Mouse (Mus musculus) embryonic facial prominence, embryonic 11.5 days (tissue): Measurements from ENCODE around the gene C130032M10Rik. TPM values are rescaled to one million over a fixed set of nuclear protein-coding genes. Genes with fewer than 3 reads are reported as not detected.

Experiments used
- ATAC-seq: fragments of 200-750 bp; cut with Nextera tagmentation; replicated peaks from 2 replicates; pipeline ENCODE4 v1.8.0; 2017; ENCODE audit warnings: low read depth; ENCODE audit not compliant: insufficient number of reproducible peaks, low FRiP score, low TSS enrichment
- DNase-seq: peaks from one replicate; pipeline ENCODE4 v3.0.0-alpha.2; 2015; ENCODE audit warnings: low spot score
- H3K27ac ChIP-seq: fragments of 300-500 bp; sonication (generic); replicated peaks from 2 replicates; pipeline ENCODE4 v1.5.1; 2014; ENCODE audit warnings: mild to moderate bottlenecking, low read depth, low read length, control low read depth
- H3K27me3 ChIP-seq: fragments of 300-500 bp; sonication (generic); 2 replicates; pipeline ENCODE4 v1.6.1; 2014; ENCODE audit warnings: mild to moderate bottlenecking, low read length, moderate library complexity, mixed read lengths; ENCODE audit not compliant: control insufficient read depth, insufficient read depth
- H3K36me3 ChIP-seq: fragments of 300-500 bp; sonication (generic); replicated peaks from 2 replicates; pipeline ENCODE4 v1.6.1; 2014; ENCODE audit warnings: low read depth, mild to moderate bottlenecking, low read length, moderate library complexity, mixed read lengths; ENCODE audit not compliant: control insufficient read depth, insufficient read depth
- H3K4me1 ChIP-seq: fragments of 300-500 bp; sonication (generic); 2 replicates; pipeline ENCODE4 v1.6.1; 2014; ENCODE audit warnings: low read length, mixed read lengths; ENCODE audit not compliant: control insufficient read depth, insufficient read depth
- H3K4me2 ChIP-seq: fragments of 300-500 bp; sonication (generic); 2 replicates; pipeline ENCODE4 v1.6.1; 2014; ENCODE audit warnings: low read depth, mild to moderate bottlenecking, control low read depth, low read length, moderate library complexity
- H3K4me3 ChIP-seq: fragments of 300-500 bp; sonication (generic); 2 replicates; pipeline ENCODE4 v1.5.1; 2014; ENCODE audit warnings: low read depth, low read length, control low read depth
- H3K9ac ChIP-seq: fragments of 300-500 bp; sonication (generic); replicated peaks from 2 replicates; pipeline ENCODE4 v1.6.1; 2014; ENCODE audit warnings: mild to moderate bottlenecking, control low read depth, low read length
- H3K9me3 ChIP-seq: fragments of 300-500 bp; sonication (generic); replicated peaks from 2 replicates; pipeline ENCODE4 v1.6.1; 2016; ENCODE audit warnings: mild to moderate bottlenecking, low read length, inconsistent platforms, mixed read lengths; ENCODE audit not compliant: control insufficient read depth
- WGBS: fragments of 180-500 bp; shearing (Covaris S2); extraction: QIAGEN DNeasy Blood & Tissue Kit; methylation state at CpG from one replicate; pipeline ENCODE4 v1.1.7; 2014; 5-methylcytosine and 5-hydroxymethylcytosine counted together
- polyA plus RNA-seq: library from polyadenylated mRNA; unstranded; fragments of >200 nt; fragmentation: Nextera tagmentation; extraction: Ambion mirVana; gene quantifications from 2 replicates; pipeline ENCODE4 v1.2.1, GENCODE M21; 2014

Gene C130032M10Rik
- polyA plus RNA-seq, 1 experiment from 2014 or later, result not detected

DNA sequence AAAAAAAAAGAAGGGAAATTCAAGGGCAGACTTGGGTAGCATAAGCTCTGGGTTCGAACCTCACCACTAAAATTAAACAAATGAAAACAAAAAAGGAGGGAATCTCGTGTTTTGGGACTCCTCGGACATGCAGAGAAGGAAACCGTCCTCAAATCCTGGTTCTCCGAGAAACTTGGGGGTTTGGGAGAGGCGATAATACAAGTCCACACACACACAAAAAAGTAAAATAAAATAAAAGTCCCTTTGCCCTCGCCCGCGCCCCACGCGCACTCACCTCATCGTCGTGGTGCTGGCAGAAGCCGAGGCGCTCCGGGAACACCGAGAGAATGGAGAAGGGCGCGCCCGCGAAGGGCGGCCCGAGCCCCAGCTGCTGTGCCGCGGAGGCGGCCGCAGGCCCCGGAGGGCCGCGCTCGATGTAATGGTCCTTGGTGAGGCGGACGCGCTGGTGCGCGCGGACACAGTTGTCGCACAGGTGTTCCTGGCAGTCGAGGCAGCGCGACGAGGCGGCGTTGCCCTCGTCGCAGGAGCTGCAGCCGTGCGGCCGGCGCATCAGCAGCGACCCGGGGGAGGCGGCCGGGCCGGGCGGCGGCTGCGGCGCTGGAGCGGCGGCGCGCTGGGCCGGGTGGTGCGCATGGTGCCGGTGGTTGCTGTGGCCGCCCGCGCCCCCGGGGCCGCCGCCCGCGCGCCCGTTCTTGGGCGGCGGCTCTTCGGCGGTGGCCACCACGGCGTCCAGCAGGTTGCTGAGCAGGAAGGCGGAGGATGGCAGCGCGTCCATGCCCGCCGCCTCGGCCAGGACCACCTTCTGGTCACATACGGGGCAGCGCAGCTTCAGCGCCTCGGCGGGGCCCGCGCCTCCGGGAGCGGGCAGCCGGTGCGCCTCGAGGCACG, 46.8 kb downstream of the C130032M10Rik start:
- ATAC-seq, result no peak

DNA sequence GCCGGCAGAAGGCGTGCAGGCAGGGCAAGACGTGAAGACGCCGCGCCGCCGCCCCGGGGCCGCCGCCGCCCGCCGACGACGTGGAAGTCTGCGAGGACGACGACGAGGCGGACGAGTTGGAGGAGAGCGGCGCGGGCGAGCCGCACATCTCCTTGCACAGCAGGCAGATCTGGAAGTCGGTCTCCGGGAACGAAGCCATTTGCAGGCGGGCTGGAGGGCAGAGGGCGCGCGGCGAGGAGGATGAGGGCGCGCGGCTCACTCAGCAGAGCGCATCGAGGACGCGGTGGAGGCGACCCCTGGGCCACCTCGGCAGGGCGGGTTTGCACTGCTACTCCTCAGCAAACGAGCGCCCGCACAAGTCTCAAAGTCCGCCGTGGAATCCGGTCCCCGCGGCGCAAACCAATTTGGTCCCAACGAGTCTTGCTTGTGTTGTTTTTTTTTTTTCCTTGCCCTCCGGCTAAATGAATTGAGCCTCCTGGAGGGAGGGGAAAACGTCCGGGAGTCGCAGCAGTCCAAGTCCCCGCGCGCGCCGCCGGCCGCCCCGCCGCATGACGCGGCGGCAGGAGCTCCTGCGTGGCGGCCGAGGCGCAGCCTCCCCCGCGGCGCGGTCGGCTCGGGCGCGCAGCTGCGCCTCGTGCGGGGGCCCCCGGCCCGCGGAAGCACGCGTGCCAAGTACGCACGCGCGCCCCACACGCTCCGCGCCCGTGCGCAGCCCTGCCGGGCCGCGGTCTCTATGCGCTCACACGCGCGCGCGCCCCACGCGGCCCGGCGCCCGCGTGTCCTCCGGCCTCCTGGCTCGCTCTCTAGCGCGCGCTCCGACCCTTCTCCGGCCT, 47.6 kb downstream of the C130032M10Rik start:
- Histone ChIP-seq H3K9ac (peak overlapping the region; percentile 84), H3K4me2 (peak overlapping the region; percentile 94), H3K27me3 (no peaks in the 10 kb centered on the region), H3K36me3 (no peaks in the 10 kb centered on the region), H3K4me3 (peak overlapping the region; percentile 78), H3K9me3 (no peaks in the 10 kb centered on the region), H3K4me1 (peaks cover 4% of the 10 kb centered on the region; the same call in 1 of the 2 replicates), H3K27ac (peak overlapping the region; percentile 77)
- ATAC-seq (peak; percentile 7; the same call in 1 of the 2 replicates), DNase-seq (peak; percentile 64)
- WGBS, result under 1% methylated on average over 121 of the region's 122 CpGs

More for the DNA sequence above, 46.8 kb downstream of the C130032M10Rik start:
- peak overlapping the region; percentile 94 for H3K4me2 ChIP-seq
- peaks cover 4% of the 10 kb centered on the region; the same call in 1 of the 2 replicates for H3K4me1 ChIP-seq
- H3K4me3 ChIP-seq, result peak overlapping the region; percentile 78
- DNase-seq, result peak; percentile 35
- H3K9me3 ChIP-seq, result no peaks in the 10 kb centered on the region
- no peaks in the 10 kb centered on the region for H3K27me3 ChIP-seq
- under 1% methylated on average over 79 of the region's 101 CpGs for whole genome bisulfite sequencing
- H3K27ac ChIP-seq, result peak overlapping the region; percentile 77
- peak overlapping the region; percentile 84 for H3K9ac ChIP-seq
- H3K36me3 ChIP-seq, result no peaks in the 10 kb centered on the region

DNA sequence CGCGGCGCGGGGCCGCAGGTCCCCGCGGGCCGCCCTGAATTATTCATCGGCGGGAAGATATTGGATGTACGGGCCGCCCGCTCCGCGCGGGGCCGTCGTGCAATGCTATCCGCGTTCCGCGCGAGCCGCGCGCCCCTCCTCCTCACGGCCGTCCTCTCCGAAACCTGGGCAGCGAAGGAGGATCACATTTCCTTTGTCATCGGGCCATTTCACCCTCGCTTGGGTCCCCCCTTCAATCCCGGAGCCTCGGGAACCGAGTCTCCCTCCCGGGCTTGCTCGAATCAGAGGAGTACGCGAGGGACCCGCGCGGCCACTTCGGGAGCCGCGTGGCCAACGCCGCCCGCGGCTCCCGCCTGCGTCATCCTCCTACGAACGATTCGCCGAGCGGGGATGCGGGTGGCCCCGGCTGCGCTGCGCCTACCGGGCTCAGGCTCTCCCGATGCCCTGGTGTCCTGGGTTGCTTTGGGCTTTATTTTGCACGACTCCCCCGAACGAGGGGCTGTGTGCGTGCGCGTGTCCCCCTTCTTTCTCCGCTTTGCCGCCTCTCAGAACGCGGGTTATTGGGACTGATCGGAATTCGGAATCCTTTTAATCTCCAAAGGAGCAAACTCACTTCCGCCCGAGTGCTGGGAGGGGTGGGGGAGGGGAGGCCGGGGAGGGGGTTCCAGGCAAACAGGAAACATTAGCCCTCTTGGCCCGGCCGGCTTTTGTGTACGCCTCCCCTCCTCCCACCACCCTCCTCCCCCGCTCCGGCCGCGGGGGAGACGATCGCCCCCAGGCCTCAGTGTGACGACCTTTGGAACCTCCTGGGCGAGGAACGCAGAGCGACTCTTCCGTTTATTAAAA, 48.5 kb downstream of the C130032M10Rik start, which contains the start of gene Trim71:
Gene Trim71, minus strand, starts transcription at position 609 of the 846 bp plus-strand sequence.
- DNase-seq (peak; percentile 87), ATAC-seq (peak; percentile 50)
- Histone ChIP-seq H3K9me3 (no peaks in the 10 kb centered on the region), H3K36me3 (no peaks in the 10 kb centered on the region), H3K27ac (peak within 1 kb of the TSS; percentile 77), H3K4me1 (peaks cover 4% of the 10 kb centered on the region; the same call in 1 of the 2 replicates), H3K4me3 (peak within 1 kb of the TSS; percentile 78), H3K27me3 (no peaks in the 10 kb centered on the region), H3K4me2 (peak within 1 kb of the TSS; percentile 94), H3K9ac (peak within 1 kb of the TSS; percentile 84)
- under 1% methylated on average over 89 of the region's 91 CpGs for WGBS

DNA sequence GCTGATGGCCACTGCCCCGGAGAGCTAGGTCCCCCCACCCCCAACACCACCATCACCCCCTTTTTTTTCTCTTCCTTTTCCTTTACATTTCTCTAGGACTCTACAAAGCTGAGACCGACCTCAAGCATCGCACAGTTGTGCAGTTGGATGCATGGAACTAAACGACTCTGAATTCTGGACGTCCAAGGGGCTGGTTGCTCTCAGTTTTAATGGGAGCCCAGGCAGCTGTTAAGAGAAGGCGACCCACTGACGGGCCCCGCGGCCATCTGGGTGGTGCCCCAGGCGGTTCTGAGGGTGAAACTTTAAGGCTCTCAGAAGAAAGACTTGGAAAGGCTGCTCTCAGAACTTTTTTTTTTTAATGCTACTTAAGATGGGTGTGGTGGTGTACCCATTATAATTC, 49.2 kb downstream of the C130032M10Rik start:
- ATAC-seq (no peak), DNase-seq (peak; percentile 50)
- Histone ChIP-seq H3K4me2 (peak overlapping the region; percentile 94), H3K4me1 (peaks cover 4% of the 10 kb centered on the region; the same call in 1 of the 2 replicates), H3K9ac (peak overlapping the region; percentile 84), H3K9me3 (no peaks in the 10 kb centered on the region), H3K27me3 (no peaks in the 10 kb centered on the region), H3K27ac (peak overlapping the region; percentile 77), H3K4me3 (peak overlapping the region; percentile 78), H3K36me3 (no peaks in the 10 kb centered on the region)
- 2% methylated on average over 10 of the region's 10 CpGs for WGBS

Other genes with a start within 250 kb of the C130032M10Rik start
- gene Bcl2a1c, start 185.6 kb upstream of the C130032M10Rik start, polyA plus RNA-seq, result not detected in 2 replicates
- 63.4 and 68.4 TPM in 2 replicates for gene Crtap, start 125.0 kb upstream of the C130032M10Rik start, polyA plus RNA-seq
- 23.3 and 27.4 TPM in 2 replicates for gene Glb1, start 114.6 kb upstream of the C130032M10Rik start, polyA plus RNA-seq
- gene Tmppe, start 114.6 kb upstream of the C130032M10Rik start, polyA plus RNA-seq, result 2.2 and 3.5 TPM in 2 replicates
- gene Ccr4, start 10.8 kb upstream of the C130032M10Rik start, polyA plus RNA-seq, result not detected in 2 replicates
- gene Trim71, start 48.7 kb downstream of the C130032M10Rik start, polyA plus RNA-seq, result 1.9 and 2.2 TPM in 2 replicates
- gene Cnot10, start 124.5 kb downstream of the C130032M10Rik start, polyA plus RNA-seq, result 72.8 and 76.4 TPM in 2 replicates
- 67.8 TPM in 2 replicates for gene Dync1li1, start 173.1 kb downstream of the C130032M10Rik start, polyA plus RNA-seq
- 29.3 and 30.0 TPM in 2 replicates for gene Cmtm6, start 215.4 kb downstream of the C130032M10Rik start, polyA plus RNA-seq